Mouse (Mus musculus): Measurements from ENCODE around the gene Gm29735. TPM values are rescaled to one million over a fixed set of nuclear protein-coding genes. Genes with fewer than 3 reads are reported as not detected.
"Not testable (repeated sequence)": the region's sequence is repeated elsewhere in the genome, so short reads cannot be mapped to it uniquely, and the experiment has no call there.

Gene Gm29735
- not detected in 2 replicates for polyA plus RNA-seq (2012; rRNA removed)

- DNase-seq (ENCODE audit: low spot score), result not testable (repeated sequence)
Observed at GRCm38 (mm10) chr7:142157013-142157412, at the start of gene Gm29735. Gm29735 (minus strand) TSS chr7:142157113.

DNA sequence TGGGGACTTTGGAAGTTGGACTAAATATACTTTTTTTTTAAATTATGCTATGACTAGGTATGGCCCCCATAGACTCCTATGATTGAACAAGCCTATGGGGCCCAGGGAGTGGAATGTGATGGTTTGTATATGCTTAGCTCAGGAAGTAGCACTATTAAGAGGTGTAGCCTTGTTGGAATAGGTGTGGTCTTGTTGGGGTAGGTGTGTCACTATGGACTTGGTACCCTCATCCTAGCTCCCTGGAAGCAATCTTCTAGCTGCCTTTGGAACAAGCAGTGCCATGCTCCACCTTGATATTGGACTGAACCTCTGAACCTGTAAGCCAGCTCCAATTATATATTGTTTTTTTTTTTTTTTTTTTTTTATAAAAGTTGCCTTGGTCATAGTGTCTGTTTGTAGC lies 48.6 kb upstream of the Gm29735 start:
- DNase-seq (ENCODE audit: low spot score), result no peak

GRCm38 (mm10) chr7:142201064-142201463 lies 44.2 kb upstream of the Gm29735 start, which contains the start of gene Krtap5-3:
Krtap5-3 (plus strand) TSS chr7:142201364.
- no peak for DNase-seq (ENCODE audit: low spot score)

DNA sequence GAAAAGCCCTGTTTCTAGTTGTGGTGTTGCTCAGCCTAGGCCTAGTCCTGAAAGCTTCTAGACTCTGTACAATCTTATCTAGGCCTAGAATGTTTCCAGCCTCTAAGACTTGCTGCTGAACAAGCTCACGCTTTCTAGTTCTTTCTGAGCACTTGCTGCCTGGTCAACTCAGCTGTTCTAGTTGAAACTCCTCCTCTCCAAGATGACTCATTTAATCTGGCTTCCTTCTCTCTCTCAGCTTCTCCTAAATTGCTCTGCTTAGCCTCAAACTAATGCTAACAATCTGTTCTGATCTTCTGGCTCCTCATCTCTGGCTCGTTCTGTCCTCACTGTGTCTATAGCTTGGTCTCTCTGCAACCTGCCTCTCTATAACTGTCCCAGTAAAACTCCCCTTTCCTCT lies 41.8 kb upstream of the Gm29735 start:
- DNase-seq (ENCODE audit: low spot score), result no peak

DNA sequence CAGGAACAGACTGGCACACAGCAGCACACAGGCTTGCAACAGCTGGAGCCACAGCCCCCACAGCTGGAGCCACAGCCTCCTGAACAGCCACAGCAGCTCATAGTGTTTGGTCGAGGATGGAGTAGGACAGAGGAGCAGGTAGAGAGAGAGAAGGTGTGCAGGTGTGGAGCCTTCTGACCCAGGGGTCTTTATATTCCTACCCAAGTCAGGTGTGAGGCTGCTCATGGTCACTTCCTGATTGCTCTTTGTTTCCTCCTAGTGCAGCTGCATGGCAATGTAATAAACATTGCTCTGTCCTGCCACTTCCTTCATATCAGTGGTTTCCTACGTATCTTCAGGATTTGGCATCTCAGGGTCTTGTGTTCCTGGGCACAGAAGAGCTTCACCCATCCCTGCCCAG lies 33.4 kb upstream of the Gm29735 start, which contains the start of gene Gm10153:
TSS of gene Gm10153 (minus strand) at position 101 of the 400 bp plus-strand sequence.
- no peak for DNase-seq (ENCODE audit: low spot score)

- DNase-seq (ENCODE audit: low spot score), result no peak
Observed at GRCm38 (mm10) chr7:142188156-142188555, 31.2 kb upstream of the Gm29735 start.

GRCm38 (mm10) chr7:142181021-142181420 lies 24.1 kb upstream of the Gm29735 start:
- DNase-seq (ENCODE audit: low spot score), result no peak

GRCm38 (mm10) chr7:142178685-142179084 lies 21.8 kb upstream of the Gm29735 start:
- DNase-seq (ENCODE audit: low spot score), result no peak

- not testable (repeated sequence) for DNase-seq (ENCODE audit: low spot score)
Observed at GRCm38 (mm10) chr7:142175905-142176304, 19.0 kb upstream of the Gm29735 start, which contains the start of gene Krtap5-2. Krtap5-2 (minus strand) TSS chr7:142176005.

DNA sequence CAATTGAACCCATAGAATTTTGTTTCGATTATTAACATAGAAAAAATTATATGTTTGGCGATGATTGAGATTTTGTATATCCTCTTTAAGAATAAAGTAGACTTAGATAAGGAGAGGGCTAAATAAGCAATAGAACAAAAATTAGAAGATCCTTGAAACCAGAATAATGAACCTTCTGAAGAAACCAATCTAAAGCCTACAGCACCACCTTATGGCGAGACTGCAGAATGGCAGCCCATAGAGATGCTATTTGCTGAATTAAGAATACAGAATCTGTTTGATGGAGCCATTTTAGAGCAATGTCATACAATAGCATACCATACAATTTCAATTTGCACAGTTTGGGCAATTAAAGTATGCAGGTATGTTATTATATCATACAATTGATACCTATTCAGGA lies 12.9 kb upstream of the Gm29735 start:
- DNase-seq (ENCODE audit: low spot score), result no peak

GRCm38 (mm10) chr7:142165639-142166038 lies 8.7 kb upstream of the Gm29735 start, which contains the start of gene Gm4553:
Gm4553 (minus strand) TSS chr7:142165739.
- not testable (repeated sequence) for DNase-seq (ENCODE audit: low spot score)

DNA sequence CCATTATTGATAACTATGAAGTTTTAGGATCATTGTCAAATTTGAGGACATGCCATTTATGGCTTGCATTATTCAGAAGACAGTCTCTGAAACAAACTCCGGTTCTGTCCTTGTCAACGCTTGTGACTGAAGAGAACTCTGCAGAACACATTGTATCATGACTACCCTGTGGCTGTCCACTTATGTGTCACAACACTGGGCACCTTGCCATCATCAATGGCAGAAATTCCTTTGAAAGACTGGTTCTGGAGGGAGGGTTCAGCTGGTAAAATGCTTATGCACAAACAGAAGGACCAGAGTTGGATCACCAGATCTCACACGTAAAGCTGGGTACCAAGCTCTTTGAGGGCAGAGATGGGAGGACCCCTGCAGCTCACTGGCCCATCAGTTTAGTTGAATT lies 2.5 kb upstream of the Gm29735 start:
- DNase-seq (ENCODE audit: low spot score), result no peak

DNA sequence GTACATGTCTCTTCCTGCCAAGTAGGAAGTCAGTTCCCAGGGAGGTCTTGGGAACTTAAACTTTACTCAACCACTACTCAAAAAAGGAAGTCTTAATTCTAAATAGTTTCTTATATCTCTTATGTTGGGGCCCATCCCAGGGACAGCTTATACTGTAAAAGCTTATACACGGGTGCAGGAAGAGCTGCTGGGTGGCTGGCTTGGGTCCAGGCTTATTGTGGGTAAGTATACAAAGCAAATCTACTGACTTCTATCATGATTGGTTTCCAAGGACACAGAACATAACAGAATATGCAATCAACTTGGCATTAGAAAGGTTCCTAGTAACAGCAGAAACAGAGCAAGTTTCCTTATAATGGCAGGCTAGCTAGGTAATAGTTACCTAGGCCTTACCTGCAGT lies 1.6 kb downstream of the Gm29735 start:
- DNase-seq (ENCODE audit: low spot score), result no peak

- no peak for DNase-seq (ENCODE audit: low spot score)
Observed at GRCm38 (mm10) chr7:142152191-142152590, 4.7 kb downstream of the Gm29735 start.

- no peak for DNase-seq (ENCODE audit: low spot score)
Observed at GRCm38 (mm10) chr7:142148633-142149032, 8.3 kb downstream of the Gm29735 start.

DNA sequence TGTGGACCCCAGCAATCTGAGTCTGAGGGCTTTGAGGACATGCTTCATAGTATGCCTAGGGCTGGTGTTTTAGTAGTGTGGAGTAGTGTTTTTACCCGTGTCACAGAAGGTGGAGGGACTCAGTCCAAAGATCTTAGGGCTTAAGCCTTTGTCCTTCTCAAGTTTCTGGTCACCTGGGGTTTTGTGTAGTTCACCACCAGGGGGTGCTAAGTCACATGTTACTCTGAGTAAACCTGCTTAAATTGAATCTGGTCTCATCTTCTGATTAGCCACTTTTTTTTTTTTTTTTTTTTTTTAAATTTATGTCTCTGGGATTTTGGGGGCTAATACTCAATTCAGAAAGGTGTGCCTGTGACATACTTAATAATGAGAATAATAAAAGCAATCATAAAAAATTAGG lies 10.9 kb downstream of the Gm29735 start:
- DNase-seq (ENCODE audit: low spot score), result no peak

GRCm38 (mm10) chr7:142145413-142145940 lies 11.4 kb downstream of the Gm29735 start:
- no peak for DNase-seq (ENCODE audit: low spot score)

DNA sequence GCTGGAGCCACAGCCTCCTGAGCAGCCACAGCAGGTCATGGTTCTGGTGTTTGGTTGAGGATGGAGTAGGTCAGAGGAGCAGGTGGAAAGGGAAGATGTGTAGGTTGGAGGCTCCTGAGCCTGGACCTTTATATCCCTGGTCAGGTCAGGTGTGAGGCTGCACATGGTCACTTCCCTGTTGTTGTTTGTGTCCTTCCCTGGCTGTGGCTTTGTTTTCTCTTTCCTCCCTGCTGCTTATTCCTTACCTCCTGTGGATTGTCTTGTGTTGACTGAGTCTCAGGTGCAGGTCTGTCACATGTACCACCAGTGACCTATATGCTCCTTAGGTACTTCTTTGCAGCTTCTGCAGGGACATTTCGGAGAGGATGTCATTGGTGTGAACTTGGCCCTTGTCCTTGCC lies 12.4 kb downstream of the Gm29735 start, which contains the start of gene Gm45337:
TSS of gene Gm45337 (minus strand) at position 101 of the 400 bp plus-strand sequence.
- DNase-seq (ENCODE audit: low spot score), result no peak

GRCm38 (mm10) chr7:142143506-142144010 lies 13.4 kb downstream of the Gm29735 start:
- DNase-seq (ENCODE audit: low spot score), result not testable (repeated sequence)

GRCm38 (mm10) chr7:142140696-142141095 lies 16.2 kb downstream of the Gm29735 start:
- DNase-seq (ENCODE audit: low spot score), result no peak

- not testable (repeated sequence) for DNase-seq (ENCODE audit: low spot score)
Observed at GRCm38 (mm10) chr7:142135934-142136333, 21.0 kb downstream of the Gm29735 start, which contains the start of gene Gm39115. Gm39115 (minus strand) TSS chr7:142136034.

GRCm38 (mm10) chr7:142134206-142134995 lies 22.5 kb downstream of the Gm29735 start:
- no peak for DNase-seq (ENCODE audit: low spot score)

DNA sequence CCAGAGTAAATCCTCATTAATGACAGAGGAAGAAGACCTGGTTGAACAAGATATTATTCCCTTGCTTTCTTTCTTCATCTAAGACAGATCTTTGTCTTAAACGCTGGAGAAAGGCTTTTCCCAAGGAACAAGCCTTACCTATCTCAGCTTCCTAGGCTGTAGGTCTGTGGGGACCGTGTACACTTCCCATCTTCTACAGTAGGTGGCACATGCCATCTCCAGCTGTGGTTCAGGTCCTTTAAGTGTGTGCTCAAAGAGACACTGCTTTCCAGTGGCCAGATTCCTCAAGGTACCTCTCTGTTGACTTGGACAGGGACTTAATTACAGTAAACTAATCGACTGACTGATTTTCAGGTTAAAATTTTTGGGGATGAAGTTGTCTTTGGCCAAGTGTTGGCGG lies 28.1 kb downstream of the Gm29735 start:
- DNase-seq (ENCODE audit: low spot score), result no peak
